Mouse (Mus musculus) mouse trophoblast stem cell (cell line): Measurements from ENCODE around the gene Fam221a.
"Not testable (repeated sequence)": the region's sequence is repeated elsewhere in the genome, so short reads cannot be mapped to it uniquely, and the experiment has no call there.

Experiments
- in situ Hi-C, 2 experiments: fragments of 300-500 bp; cut with MseI, MboI; formaldehyde crosslinking; loops; 2 replicates in 1 of 2; 3 replicates in 1 of 2; pipeline ENCODE4 v1.15.1; 2025

Gene Fam221a

GRCm38 (mm10) chr6:49373943-49374342 is 6.4 kb downstream of the Fam221a start:
- in situ Hi-C loops = no loop called here

GRCm38 (mm10) chr6:49378328-49378727 is 10.8 kb downstream of the Fam221a start:
- in situ Hi-C loops = loop anchor here in 1 of 2 experiments (25.0 kb wide), 1 partner anchor 316 kb away; the partner anchor contains the start of gene Malsu1

- in situ Hi-C loops = loop anchor here in 1 of 2 experiments (25.0 kb wide), 1 partner anchor 332 kb away; the partner anchor contains the start of gene Malsu1
Measured at GRCm38 (mm10) chr6:49394276-49394675, 26.7 kb downstream of the Fam221a start.

- in situ Hi-C loops = loop anchor here in 1 of 2 experiments (25.0 kb wide), 1 partner anchor 333 kb away; the partner anchor contains the start of gene Malsu1
Measured at GRCm38 (mm10) chr6:49395316-49395715, 27.8 kb downstream of the Fam221a start, which contains the start of gene Stk31. Stk31 (plus strand) TSS chr6:49395604.

- in situ Hi-C loops = loop anchor here in 1 of 2 experiments (25.0 kb wide), 1 partner anchor 335 kb away; the partner anchor contains the start of gene Malsu1
Measured at GRCm38 (mm10) chr6:49397466-49397865, 29.9 kb downstream of the Fam221a start.

GRCm38 (mm10) chr6:49398365-49398764 is 30.8 kb downstream of the Fam221a start:
- in situ Hi-C loops = loop anchor here in 1 of 2 experiments (25.0 kb wide), 1 partner anchor 336 kb away; the partner anchor contains the start of gene Malsu1

GRCm38 (mm10) chr6:49410830-49411229 is 43.3 kb downstream of the Fam221a start:
- in situ Hi-C loops = no loop called here

GRCm38 (mm10) chr6:49412967-49413366 is 45.4 kb downstream of the Fam221a start:
- in situ Hi-C loops = not testable (repeated sequence)

- in situ Hi-C loops = no loop called here
Measured at GRCm38 (mm10) chr6:49415971-49416370, 48.4 kb downstream of the Fam221a start.

- in situ Hi-C loops = no loop called here
Measured at GRCm38 (mm10) chr6:49437306-49437705, 69.8 kb downstream of the Fam221a start.
